Mouse (Mus musculus) limb, embryonic 14.5 days (tissue): ENCODE measurements at regions not wholly inside any gene's neighbourhood (a gene's known extent, or its start where the extent isn't known, plus 50 kb on each side); places are given as distances from the start of the nearest gene placed in this dataset.
A peak's percentile ranks its signal among the peaks of the same experiment; 100 is the strongest.
"Not testable (repeated sequence)": the region's sequence is repeated elsewhere in the genome, so short reads cannot be mapped to it uniquely, and the experiment has no call there.

Source experiments
- ATAC-seq: fragments of 200-750 bp; cut with Nextera tagmentation; 2 replicates; pipeline ENCODE4 v1.8.0; 2017; ENCODE audit warnings: low read depth, moderate number of reproducible peaks, moderate TSS enrichment; ENCODE audit not compliant: low FRiP score
- DNase-seq: peaks from one replicate; pipeline ENCODE4 v3.0.0-alpha.2; 2015; ENCODE audit warnings: low spot score
- H3K27ac ChIP-seq: fragments of 300-500 bp; sonication (generic); replicated peaks from 2 replicates; pipeline ENCODE4 v1.5.1; 2014; ENCODE audit warnings: low read depth, mild to moderate bottlenecking, low read length, moderate library complexity, mixed read lengths
- H3K27me3 ChIP-seq: fragments of 300-500 bp; sonication (generic); 2 replicates; pipeline ENCODE4 v1.6.1; 2014; ENCODE audit warnings: low read length, mixed read lengths; ENCODE audit not compliant: control insufficient read depth, insufficient read depth
- H3K36me3 ChIP-seq: fragments of 300-500 bp; sonication (generic); 2 replicates; pipeline ENCODE4 v1.6.1; 2014; ENCODE audit warnings: mild to moderate bottlenecking, low read length, moderate library complexity, mixed read lengths; ENCODE audit not compliant: control insufficient read depth, insufficient read depth
- H3K4me1 ChIP-seq: fragments of 300-500 bp; sonication (generic); 2 replicates; pipeline ENCODE4 v1.6.1; 2014; ENCODE audit warnings: antibody characterized with exemption, low read length, mixed read lengths; ENCODE audit not compliant: control insufficient read depth, insufficient read depth
- H3K4me2 ChIP-seq: fragments of 300-500 bp; sonication (generic); replicated peaks from 2 replicates; pipeline ENCODE4 v1.6.1; 2014; ENCODE audit warnings: low read depth, mild to moderate bottlenecking, low read length, moderate library complexity; ENCODE audit not compliant: severe bottlenecking
- H3K4me3 ChIP-seq: fragments of 300-500 bp; sonication (generic); replicated peaks from 2 replicates; pipeline ENCODE4 v1.5.1; 2014; ENCODE audit warnings: low read length
- H3K9ac ChIP-seq: fragments of 300-500 bp; sonication (generic); 2 replicates; pipeline ENCODE4 v1.6.1; 2014; ENCODE audit warnings: mild to moderate bottlenecking, low read depth, low read length, moderate library complexity; ENCODE audit not compliant: severe bottlenecking
- H3K9me3 ChIP-seq: fragments of 300-500 bp; sonication (generic); 2 replicates; pipeline ENCODE4 v1.6.1; 2016; ENCODE audit warnings: low read length; ENCODE audit not compliant: control insufficient read depth
- POLR2A ChIP-seq: fragments of 200-500 bp; IDR thresholded peaks from 2 replicates; pipeline ENCODE4 v1.8.0; 2012; ENCODE audit warnings: inconsistent platforms, mild to moderate bottlenecking, moderate library complexity, borderline replicate concordance; ENCODE audit not compliant: insufficient read depth, insufficient read length; ENCODE audit errors: extremely low read depth
- WGBS: fragments of 180-500 bp; shearing (Covaris S2); extraction: QIAGEN DNeasy Blood & Tissue Kit; methylation state at CpG from one replicate; pipeline ENCODE4 v1.1.7; 2014; 5-methylcytosine and 5-hydroxymethylcytosine counted together

DNA sequence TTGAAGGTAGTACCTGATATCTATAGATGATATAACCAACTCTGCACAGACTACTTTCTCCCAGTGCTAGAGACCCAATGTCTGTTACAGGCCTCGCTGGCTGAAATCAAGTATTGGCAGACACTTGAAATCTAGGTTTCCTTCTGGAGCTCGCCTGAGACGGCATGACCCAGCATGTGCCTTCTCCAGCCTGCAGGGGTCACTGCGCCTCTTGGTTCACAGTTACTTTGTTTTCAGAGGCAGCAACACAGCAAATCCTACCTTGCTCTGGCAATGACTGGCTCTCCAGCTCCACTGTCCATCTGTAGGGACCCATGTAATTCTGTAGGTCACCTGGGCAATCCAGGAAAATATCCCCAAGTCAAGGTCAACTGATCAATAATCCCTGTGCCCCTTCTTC is 111.6 kb upstream of the Ppp2r2d start:
- 36% methylated on average over 4 of the region's 4 CpGs for WGBS
- H3K4me3 ChIP-seq, result no peak overlapping the region
- ATAC-seq, result no peak
- no peak overlapping the region for H3K4me2 ChIP-seq
- H3K36me3 ChIP-seq, result no peaks in the 10 kb centered on the region
- H3K4me1 ChIP-seq, result no peaks in the 10 kb centered on the region
- no peak for TF ChIP-seq POLR2A
- peak; percentile 14 for DNase-seq
- H3K27me3 ChIP-seq, result no peaks in the 10 kb centered on the region
- H3K9me3 ChIP-seq, result no peaks in the 10 kb centered on the region
- H3K27ac ChIP-seq, result no peak overlapping the region
- no peak overlapping the region for H3K9ac ChIP-seq

DNA sequence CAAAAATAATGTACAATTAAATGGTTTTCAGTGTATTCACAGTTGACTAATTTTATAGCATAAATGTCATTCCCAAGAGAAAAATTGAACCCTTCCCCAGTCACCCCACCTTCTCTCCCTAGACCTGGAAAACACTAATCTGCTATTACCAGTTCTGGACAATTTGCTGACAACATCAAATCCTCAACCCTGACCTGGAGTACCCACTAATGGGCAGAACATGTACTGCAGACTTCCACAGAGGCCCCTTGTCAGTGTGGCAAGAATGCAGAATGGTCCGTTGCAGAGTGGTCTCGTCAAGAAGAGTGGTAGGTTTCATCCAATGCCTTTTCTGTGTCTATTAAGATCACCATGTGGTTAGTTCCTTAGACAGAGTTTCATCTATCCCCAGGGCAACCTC is 121.0 kb upstream of the Ppp2r2d start:
- Histone ChIP-seq H3K27me3 (no peaks in the 10 kb centered on the region), H3K9me3 (no peaks in the 10 kb centered on the region), H3K4me2 (no peak overlapping the region), H3K4me1 (no peaks in the 10 kb centered on the region), H3K27ac (no peak overlapping the region), H3K9ac (no peak overlapping the region), H3K36me3 (no peaks in the 10 kb centered on the region), H3K4me3 (no peak overlapping the region)
- TF ChIP-seq POLR2A, result no peak
- no peak for DNase-seq
- WGBS, result 83% methylated on average over 2 of the region's 2 CpGs
- ATAC-seq, result no peak

GRCm38 (mm10) chr7:138719608-138720007 is 126.3 kb upstream of the Ppp2r2d start:
- no peak for TF ChIP-seq POLR2A
- Histone ChIP-seq H3K4me3 (no peak overlapping the region), H3K9me3 (no peaks in the 10 kb centered on the region), H3K36me3 (no peaks in the 10 kb centered on the region), H3K4me1 (no peaks in the 10 kb centered on the region), H3K9ac (no peak overlapping the region), H3K27ac (no peak overlapping the region), H3K4me2 (no peak overlapping the region), H3K27me3 (no peaks in the 10 kb centered on the region)
- DNase-seq (no peak), ATAC-seq (no peak)
- 61% methylated on average over 5 of the region's 5 CpGs for WGBS

- H3K4me3 ChIP-seq, result no peak overlapping the region
- H3K27me3 ChIP-seq, result no peaks in the 10 kb centered on the region
- no peaks in the 10 kb centered on the region for H3K36me3 ChIP-seq
- H3K4me1 ChIP-seq, result no peaks in the 10 kb centered on the region
- H3K4me2 ChIP-seq, result no peak overlapping the region
- no peak overlapping the region for H3K9ac ChIP-seq
- ATAC-seq, result no peak
- DNase-seq, result no peak
- WGBS, result 63% methylated on average over 3 of the region's 3 CpGs
- no peaks in the 10 kb centered on the region for H3K9me3 ChIP-seq
- no peak overlapping the region for H3K27ac ChIP-seq
- TF ChIP-seq POLR2A, result no peak
These were observed 126.8 kb upstream of the Ppp2r2d start for GRCm38 (mm10) chr7:138719115-138719514.

GRCm38 (mm10) chr7:138714731-138715130 is 131.1 kb upstream of the Ppp2r2d start:
- ATAC-seq (no peak), DNase-seq (no peak)
- 38% methylated on average over 1 of the region's 1 CpGs for WGBS

DNA sequence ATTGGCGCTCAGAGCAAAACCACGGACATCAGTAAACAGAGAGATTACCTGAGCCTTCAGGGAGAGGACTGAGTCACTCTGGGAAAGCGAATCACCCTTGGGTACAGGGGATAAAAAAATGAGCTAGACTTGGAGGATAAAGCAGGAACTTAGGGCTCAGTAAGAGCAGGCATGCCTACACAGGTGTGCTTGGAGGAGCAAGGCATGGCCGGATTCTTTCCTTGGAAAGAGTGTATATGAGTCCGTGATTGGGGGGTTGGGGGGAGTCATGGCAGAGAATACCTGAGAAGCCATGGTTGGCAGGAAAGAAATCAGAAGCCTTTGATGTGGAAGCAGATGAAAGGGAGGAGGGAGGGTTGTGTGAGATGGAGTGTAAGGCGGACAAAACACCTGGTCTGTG is 137.5 kb upstream of the Ppp2r2d start:
- H3K4me1 ChIP-seq, result no peaks in the 10 kb centered on the region
- H3K27ac ChIP-seq, result no peak overlapping the region
- no peak overlapping the region for H3K4me3 ChIP-seq
- no peaks in the 10 kb centered on the region for H3K27me3 ChIP-seq
- 73% methylated on average over 6 of the region's 6 CpGs for WGBS
- ATAC-seq (no peak), DNase-seq (no peak)
- H3K36me3 ChIP-seq, result no peaks in the 10 kb centered on the region
- no peaks in the 10 kb centered on the region for H3K9me3 ChIP-seq
- H3K9ac ChIP-seq, result no peak overlapping the region
- TF ChIP-seq POLR2A, result no peak
- H3K4me2 ChIP-seq, result no peak overlapping the region

More at GRCm38 (mm10) chr7:138714731-138715130, 131.1 kb upstream of the Ppp2r2d start:
- no peak for TF ChIP-seq POLR2A
- Histone ChIP-seq H3K4me1 (no peaks in the 10 kb centered on the region), H3K36me3 (no peaks in the 10 kb centered on the region), H3K4me2 (no peak overlapping the region), H3K27ac (no peak overlapping the region), H3K9me3 (no peaks in the 10 kb centered on the region), H3K4me3 (no peak overlapping the region), H3K27me3 (no peaks in the 10 kb centered on the region), H3K9ac (no peak overlapping the region)

GRCm38 (mm10) chr7:138699599-138699998 is 146.3 kb upstream of the Ppp2r2d start:
- H3K4me1 ChIP-seq, DNase-seq, H3K27me3 ChIP-seq, H3K36me3 ChIP-seq, H3K27ac ChIP-seq, H3K4me2 ChIP-seq, H3K9ac ChIP-seq, ATAC-seq, H3K9me3 ChIP-seq, H3K4me3 ChIP-seq: not testable (repeated sequence)
- 59% methylated on average over 1 of the region's 1 CpGs for WGBS
